Mouse (Mus musculus) naive thymus-derived CD4-positive, alpha-beta T cell, adult 2 months (primary cell): ENCODE results near the gene Cdk14.
"Not testable (repeated sequence)": the region's sequence is repeated elsewhere in the genome, so short reads cannot be mapped to it uniquely, and the experiment has no call there.

Source experiments
- DNase-seq: peaks from one replicate; pipeline ENCODE4 v3.0.0-alpha.2; 2011; ENCODE audit warnings: low read depth

The Cdk14 gene

GRCm38 (mm10) chr5:4986181-4986580 lies 433.9 kb downstream of the Cdk14 start:
- DNase-seq, result no peak

- DNase-seq, result no peak
These were observed 440.6 kb downstream of the Cdk14 start for GRCm38 (mm10) chr5:4979551-4979950.

GRCm38 (mm10) chr5:4973408-4973807 lies 446.7 kb downstream of the Cdk14 start:
- no peak for DNase-seq

- peak; percentile 51 for DNase-seq
These were observed 458.0 kb downstream of the Cdk14 start for GRCm38 (mm10) chr5:4962063-4962610.

- no peak for DNase-seq
These were observed 458.5 kb downstream of the Cdk14 start for GRCm38 (mm10) chr5:4961636-4962035.

- DNase-seq, result no peak
These were observed 460.7 kb downstream of the Cdk14 start for GRCm38 (mm10) chr5:4959446-4959845.

- no peak for DNase-seq
These were observed 464.1 kb downstream of the Cdk14 start for GRCm38 (mm10) chr5:4955993-4956392.

- DNase-seq, result no peak
These were observed 464.7 kb downstream of the Cdk14 start for GRCm38 (mm10) chr5:4955392-4955791.

- DNase-seq, result no peak
These were observed 470.7 kb downstream of the Cdk14 start for GRCm38 (mm10) chr5:4949433-4949832.

GRCm38 (mm10) chr5:4948090-4948954 lies 471.8 kb downstream of the Cdk14 start:
- peak; percentile 22 for DNase-seq

GRCm38 (mm10) chr5:4935131-4935530 lies 485.0 kb downstream of the Cdk14 start:
- DNase-seq, result no peak

- DNase-seq, result no peak
These were observed 485.6 kb downstream of the Cdk14 start for GRCm38 (mm10) chr5:4934491-4934890.

GRCm38 (mm10) chr5:4931539-4932143 lies 488.5 kb downstream of the Cdk14 start:
- no peak for DNase-seq

GRCm38 (mm10) chr5:4929628-4930027 lies 490.5 kb downstream of the Cdk14 start:
- no peak for DNase-seq

GRCm38 (mm10) chr5:4924866-4925265 lies 495.2 kb downstream of the Cdk14 start:
- no peak for DNase-seq

- peak; percentile 64 for DNase-seq
These were observed 501.7 kb downstream of the Cdk14 start for GRCm38 (mm10) chr5:4918376-4918775.

- no peak for DNase-seq
These were observed 502.4 kb downstream of the Cdk14 start for GRCm38 (mm10) chr5:4917743-4918142.

GRCm38 (mm10) chr5:4917274-4917673 lies 502.8 kb downstream of the Cdk14 start:
- no peak for DNase-seq

- DNase-seq, result no peak
These were observed 503.5 kb downstream of the Cdk14 start for GRCm38 (mm10) chr5:4916390-4917273.

- not testable (repeated sequence) for DNase-seq
These were observed 515.2 kb downstream of the Cdk14 start for GRCm38 (mm10) chr5:4904911-4905310.

- DNase-seq, result no peak
These were observed 521.9 kb downstream of the Cdk14 start for GRCm38 (mm10) chr5:4898241-4898640.

- no peak for DNase-seq
These were observed 525.1 kb downstream of the Cdk14 start for GRCm38 (mm10) chr5:4894988-4895387.
